Mouse (Mus musculus): Measurements from ENCODE around the gene Gm3336. TPM values are rescaled to one million over a fixed set of nuclear protein-coding genes. Genes with fewer than 3 reads are reported as not detected.

Gene Gm3336
- polyA plus RNA-seq, 1 experiment from 2014 or later: not detected

DNA sequence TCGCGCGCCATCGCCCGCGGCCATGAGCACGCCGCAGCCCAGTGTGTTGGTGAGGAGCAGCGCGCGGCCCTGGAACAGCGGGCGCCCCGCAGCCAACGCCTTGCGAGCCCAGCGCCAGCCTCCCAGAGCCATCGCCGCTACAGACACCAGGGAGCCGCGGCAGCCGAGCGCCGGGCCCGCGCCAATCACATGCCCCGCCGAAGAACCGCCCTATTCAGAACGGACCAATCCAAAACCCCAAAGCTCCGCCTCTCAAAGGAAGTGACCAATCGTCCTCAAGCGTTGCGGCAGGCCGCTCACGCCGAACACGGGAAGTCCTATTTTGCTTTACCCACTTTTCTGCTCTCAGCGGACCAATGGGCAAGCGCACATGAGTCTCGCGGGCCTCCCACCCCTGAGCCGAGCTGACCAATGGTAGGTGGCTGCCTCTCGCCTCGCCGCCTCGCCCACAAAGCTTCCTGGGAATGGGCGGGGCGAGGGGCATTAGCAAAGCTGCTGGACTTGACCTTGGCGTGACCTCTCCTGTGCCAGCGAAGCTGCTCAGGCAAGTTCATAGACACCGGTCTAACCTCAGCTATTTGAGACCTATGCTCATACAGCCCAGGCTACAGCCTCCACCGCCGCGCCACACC, 42.5 kb downstream of the Gm3336 start, which contains the start of gene Mpv17l2:
Gene Mpv17l2 (minus strand): TSS at position 172 of the 632 bp plus-strand sequence.
- Histone ChIP-seq H3K36me3 (peaks cover 20% of the 10 kb centered on the region), H3K27ac (replicated peaks) (peak within 1 kb of the TSS; percentile 78), H3K4me2 (replicated peaks) (peak within 1 kb of the TSS; percentile 99), H3K9ac (replicated peaks) (peak within 1 kb of the TSS; percentile 83), H3K27me3 (peaks cover 11% of the 10 kb centered on the region), H3K4me3 (peak within 1 kb of the TSS; percentile 67), H3K9me3 (no peaks in the 10 kb centered on the region), H3K4me1 (peaks cover 27% of the 10 kb centered on the region)
- peak; percentile 96 for ATAC-seq (ENCODE audit: low FRiP score, low read depth)
- WGBS: under 1% methylated on average over 55 of the region's 55 CpGs

DNA sequence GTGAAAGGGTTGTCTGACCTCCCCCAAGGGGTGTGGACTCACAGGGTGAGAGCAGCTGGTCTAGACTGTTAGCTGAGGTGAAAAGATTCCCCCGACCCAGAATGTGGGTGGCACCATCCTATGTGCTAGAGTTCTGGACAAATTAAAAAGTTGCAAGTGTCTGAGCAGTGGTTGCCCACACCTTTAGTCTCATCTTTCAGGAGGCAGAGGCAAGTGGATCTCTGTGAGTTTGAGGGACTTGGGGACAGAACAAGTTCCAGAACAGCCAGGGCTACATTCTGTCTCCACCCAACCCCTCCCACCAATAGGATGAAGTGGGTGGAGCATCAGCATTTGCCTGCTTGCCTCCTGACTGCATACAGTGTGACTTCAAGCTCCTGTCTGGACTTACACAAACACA, 43.8 kb downstream of the Gm3336 start:
- no peak overlapping the region for H3K27ac ChIP-seq (replicated peaks)
- peak overlapping the region; percentile 11; the same call in 1 of the 2 replicates for H3K9ac ChIP-seq (replicated peaks)
- peaks cover 9% of the 10 kb centered on the region for H3K36me3 ChIP-seq
- H3K4me1 ChIP-seq: peaks cover 38% of the 10 kb centered on the region
- H3K9me3 ChIP-seq: no peaks in the 10 kb centered on the region
- H3K27me3 ChIP-seq: peaks cover 23% of the 10 kb centered on the region
- WGBS: 77% methylated on average over 1 of the region's 1 CpGs
- no peak for ATAC-seq (ENCODE audit: low FRiP score, low read depth)
- no peak overlapping the region for H3K4me2 ChIP-seq (replicated peaks)
- no peak overlapping the region for H3K4me3 ChIP-seq

GRCm38 (mm10) chr8:70763354-70763753, 45.0 kb downstream of the Gm3336 start:
- ATAC-seq (ENCODE audit: low FRiP score, low read depth): no peak
- Histone ChIP-seq H3K4me1 (peaks cover 38% of the 10 kb centered on the region), H3K27ac (replicated peaks) (no peak overlapping the region), H3K36me3 (peaks cover 8% of the 10 kb centered on the region), H3K4me2 (replicated peaks) (no peak overlapping the region), H3K9me3 (no peaks in the 10 kb centered on the region), H3K9ac (replicated peaks) (no peak overlapping the region), H3K4me3 (no peak overlapping the region), H3K27me3 (peaks cover 31% of the 10 kb centered on the region)
- WGBS: 6% methylated on average over 3 of the region's 3 CpGs

DNA sequence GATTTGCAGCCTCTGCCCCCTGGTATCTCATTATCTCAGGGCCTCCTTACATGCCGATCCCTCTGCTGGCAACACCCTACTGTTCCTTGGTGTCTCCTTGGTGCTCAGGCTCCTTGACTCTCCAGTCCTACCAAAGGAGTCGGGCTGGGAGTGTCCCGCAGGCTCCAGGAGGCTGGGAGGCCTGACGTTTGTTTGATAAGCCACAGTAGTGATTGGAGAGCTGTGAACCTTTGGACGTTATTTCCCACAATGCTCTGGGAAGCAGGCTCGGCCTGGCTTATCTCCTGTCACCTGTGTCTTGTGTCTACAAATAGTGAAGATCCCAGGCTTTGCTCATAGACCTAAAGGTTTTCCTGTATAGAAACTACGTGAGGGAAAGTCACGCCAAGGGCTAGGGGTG, 45.7 kb downstream of the Gm3336 start:
- H3K27me3 ChIP-seq: peaks cover 31% of the 10 kb centered on the region
- WGBS: 80% methylated on average over 8 of the region's 8 CpGs
- H3K4me2 ChIP-seq (replicated peaks): no peak overlapping the region
- H3K27ac ChIP-seq (replicated peaks): no peak overlapping the region
- no peak overlapping the region for H3K4me3 ChIP-seq
- peaks cover 13% of the 10 kb centered on the region for H3K36me3 ChIP-seq
- ATAC-seq (ENCODE audit: low FRiP score, low read depth): no peak
- no peak overlapping the region for H3K9ac ChIP-seq (replicated peaks)
- H3K4me1 ChIP-seq: peaks cover 34% of the 10 kb centered on the region
- H3K9me3 ChIP-seq: no peaks in the 10 kb centered on the region

GRCm38 (mm10) chr8:70764676-70765075, 46.3 kb downstream of the Gm3336 start:
- Histone ChIP-seq H3K9ac (replicated peaks) (no peak overlapping the region), H3K27me3 (peaks cover 31% of the 10 kb centered on the region), H3K36me3 (peaks cover 17% of the 10 kb centered on the region), H3K27ac (replicated peaks) (no peak overlapping the region), H3K4me2 (replicated peaks) (no peak overlapping the region), H3K4me3 (no peak overlapping the region), H3K4me1 (peaks cover 27% of the 10 kb centered on the region), H3K9me3 (no peaks in the 10 kb centered on the region)
- no peak for ATAC-seq (ENCODE audit: low FRiP score, low read depth)
- WGBS: 92% methylated on average over 13 of the region's 13 CpGs

GRCm38 (mm10) chr8:70765329-70765728, 47.0 kb downstream of the Gm3336 start:
- peaks cover 31% of the 10 kb centered on the region for H3K27me3 ChIP-seq
- H3K9ac ChIP-seq (replicated peaks): no peak overlapping the region
- 75% methylated on average over 9 of the region's 9 CpGs for WGBS
- no peak for ATAC-seq (ENCODE audit: low FRiP score, low read depth)
- H3K4me2 ChIP-seq (replicated peaks): peak overlapping the region; percentile 55
- H3K4me1 ChIP-seq: peaks cover 21% of the 10 kb centered on the region
- peaks cover 24% of the 10 kb centered on the region for H3K36me3 ChIP-seq
- no peak overlapping the region for H3K4me3 ChIP-seq
- H3K9me3 ChIP-seq: no peaks in the 10 kb centered on the region
- H3K27ac ChIP-seq (replicated peaks): no peak overlapping the region

GRCm38 (mm10) chr8:70765838-70766570, 47.7 kb downstream of the Gm3336 start:
- ATAC-seq (ENCODE audit: low FRiP score, low read depth): no peak
- H3K36me3 ChIP-seq: peaks cover 31% of the 10 kb centered on the region
- peak overlapping the region; percentile 51 for H3K9ac ChIP-seq (replicated peaks)
- no peaks in the 10 kb centered on the region for H3K9me3 ChIP-seq
- H3K4me2 ChIP-seq (replicated peaks): peak overlapping the region; percentile 55
- 2% methylated on average over 34 of the region's 34 CpGs for WGBS
- peaks cover 36% of the 10 kb centered on the region for H3K27me3 ChIP-seq
- peak overlapping the region; percentile 32 for H3K4me3 ChIP-seq
- peaks cover 19% of the 10 kb centered on the region for H3K4me1 ChIP-seq
- H3K27ac ChIP-seq (replicated peaks): no peak overlapping the region

DNA sequence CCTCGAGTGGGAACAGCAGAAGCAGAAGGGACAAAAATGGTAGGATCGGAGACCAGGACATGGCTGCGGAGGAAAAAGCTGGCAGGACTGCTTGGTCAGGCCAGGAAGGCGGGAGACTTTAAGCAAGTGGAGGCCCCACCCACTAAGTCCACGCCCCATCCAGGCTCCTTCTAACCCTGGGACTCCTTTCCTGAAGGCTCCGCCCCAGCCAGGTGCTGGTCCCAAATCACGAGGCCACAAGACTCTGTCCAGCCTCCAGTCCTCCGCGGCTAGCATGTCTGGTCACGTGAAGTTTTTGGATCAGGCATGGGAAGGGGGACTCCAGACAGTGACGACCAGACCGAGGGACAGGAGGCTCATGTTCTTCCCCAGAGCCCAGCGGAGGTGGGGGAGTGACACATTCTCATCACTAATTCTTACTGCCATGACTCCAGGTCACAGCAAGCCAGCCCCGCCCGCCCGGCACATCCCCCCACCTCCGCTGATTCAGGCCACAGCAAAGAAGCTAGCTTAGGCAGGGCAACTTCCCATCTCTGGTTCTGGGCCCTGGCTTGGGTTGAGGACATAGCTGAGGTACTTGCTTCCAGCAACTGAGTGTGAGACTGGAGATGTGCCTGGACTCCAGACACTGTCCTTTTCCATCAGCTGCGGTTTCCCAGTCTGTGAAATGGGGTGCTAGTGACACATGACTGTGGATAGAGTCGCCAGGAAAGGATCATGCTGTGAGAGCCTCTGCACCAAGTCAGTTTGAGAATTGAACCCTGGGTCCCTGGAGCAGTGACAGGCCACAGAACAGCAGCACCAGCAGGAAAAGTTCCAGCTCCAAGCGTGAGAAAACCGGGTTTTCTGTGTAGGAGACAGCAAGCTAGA, 48.5 kb downstream of the Gm3336 start:
- no peak overlapping the region for H3K27ac ChIP-seq (replicated peaks)
- ATAC-seq (ENCODE audit: low FRiP score, low read depth): 0 out of 2 replicates have a peak, but pooled peaks have one; percentile 8
- H3K36me3 ChIP-seq: peaks cover 39% of the 10 kb centered on the region
- no peaks in the 10 kb centered on the region for H3K9me3 ChIP-seq
- peaks cover 39% of the 10 kb centered on the region for H3K27me3 ChIP-seq
- 6% methylated on average over 21 of the region's 21 CpGs for WGBS
- peak overlapping the region; percentile 32 for H3K4me3 ChIP-seq
- H3K4me2 ChIP-seq (replicated peaks): peak overlapping the region; percentile 55
- peaks cover 19% of the 10 kb centered on the region for H3K4me1 ChIP-seq
- H3K9ac ChIP-seq (replicated peaks): peak overlapping the region; percentile 51

DNA sequence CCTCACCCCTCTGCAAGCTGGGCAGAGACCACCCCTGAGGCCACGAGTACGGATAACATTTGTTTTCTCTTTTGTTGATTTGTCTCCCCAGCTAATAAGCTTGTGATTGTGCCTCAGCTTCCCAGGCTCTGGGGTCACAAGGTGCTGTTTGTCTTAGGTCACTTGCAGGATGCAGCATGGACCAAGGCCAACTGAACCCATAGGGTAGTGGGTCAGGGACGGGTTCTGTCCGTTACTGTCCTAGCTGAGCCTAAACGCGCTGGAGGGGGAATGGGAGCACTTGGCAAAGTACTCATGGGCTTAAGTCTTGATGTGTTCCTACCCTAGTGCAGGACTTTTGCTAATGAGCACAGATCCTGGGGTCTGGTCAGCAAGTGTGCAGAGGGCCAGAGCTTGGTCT, 49.2 kb downstream of the Gm3336 start:
- H3K27ac ChIP-seq (replicated peaks): no peak overlapping the region
- H3K4me3 ChIP-seq: no peak overlapping the region
- H3K27me3 ChIP-seq: peaks cover 39% of the 10 kb centered on the region
- 70% methylated on average over 6 of the region's 6 CpGs for WGBS
- no peaks in the 10 kb centered on the region for H3K9me3 ChIP-seq
- H3K4me1 ChIP-seq: peaks cover 19% of the 10 kb centered on the region
- no peak for ATAC-seq (ENCODE audit: low FRiP score, low read depth)
- peaks cover 46% of the 10 kb centered on the region for H3K36me3 ChIP-seq
- no peak overlapping the region for H3K4me2 ChIP-seq (replicated peaks)
- no peak overlapping the region for H3K9ac ChIP-seq (replicated peaks)

- WGBS: 95% methylated on average over 32 of the region's 32 CpGs
- Histone ChIP-seq H3K27ac (replicated peaks) (no peak overlapping the region), H3K9ac (replicated peaks) (no peak overlapping the region), H3K27me3 (peaks cover 39% of the 10 kb centered on the region), H3K4me1 (peaks cover 21% of the 10 kb centered on the region), H3K9me3 (no peaks in the 10 kb centered on the region), H3K36me3 (peaks cover 53% of the 10 kb centered on the region), H3K4me2 (replicated peaks) (no peak overlapping the region), H3K4me3 (no peak overlapping the region)
- no peak for ATAC-seq (ENCODE audit: low FRiP score, low read depth)
Observed at GRCm38 (mm10) chr8:70768231-70768776, 50.0 kb downstream of the Gm3336 start.

DNA sequence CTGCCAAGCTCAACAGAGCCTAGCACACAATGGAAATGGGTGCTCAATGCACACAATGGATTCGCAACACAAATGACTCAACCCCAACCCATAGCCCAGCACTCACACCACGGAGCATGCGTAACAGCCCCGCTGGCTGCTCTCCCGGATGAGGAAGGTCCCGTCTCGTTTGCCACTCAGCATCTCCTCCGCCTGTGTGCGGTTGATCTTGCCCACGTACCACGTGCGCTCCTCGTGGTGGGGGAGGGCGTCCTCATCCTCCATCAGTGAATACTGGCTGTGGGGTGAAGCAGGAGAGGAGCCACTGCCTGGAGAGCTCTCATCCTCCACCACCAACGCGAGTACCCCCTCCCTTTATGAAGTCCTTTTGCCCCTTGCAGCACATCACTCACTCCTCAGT, 50.6 kb downstream of the Gm3336 start:
- H3K27me3 ChIP-seq: peaks cover 39% of the 10 kb centered on the region
- H3K27ac ChIP-seq (replicated peaks): no peak overlapping the region
- H3K9ac ChIP-seq (replicated peaks): no peak overlapping the region
- peaks cover 27% of the 10 kb centered on the region for H3K4me1 ChIP-seq
- ATAC-seq (ENCODE audit: low FRiP score, low read depth): peak; percentile 1; the same call in 1 of the 2 replicates
- no peak overlapping the region for H3K4me2 ChIP-seq (replicated peaks)
- H3K4me3 ChIP-seq: no peak overlapping the region
- H3K36me3 ChIP-seq: peaks cover 59% of the 10 kb centered on the region
- 84% methylated on average over 16 of the region's 16 CpGs for WGBS
- H3K9me3 ChIP-seq: no peaks in the 10 kb centered on the region
